Mouse (Mus musculus) gastrocnemius, postnatal 10 days (tissue): ENCODE measurements around the gene Ifna15. TPM values are rescaled to one million over a fixed set of nuclear protein-coding genes. Genes with fewer than 3 reads are reported as not detected.
"Not testable (repeated sequence)": the region's sequence is repeated elsewhere in the genome, so short reads cannot be mapped to it uniquely, and the experiment has no call there.

Source experiments
- DNase-seq: peaks from one replicate; pipeline ENCODE4 v3.0.0; 2021; ENCODE audit warnings: mixed read lengths
- long read RNA-seq, 2 experiments: library from polyadenylated mRNA; stranded (forward); transcript quantifications; one replicate each; pipeline ENCODE4 v2.0.0; 2021
- total RNA-seq, 2 experiments: library from RNA; stranded (reverse); gene quantifications; 2 replicates each; pipeline ENCODE4 v1.2.3; 2021

The Ifna15 gene
- total RNA-seq, result not detected
- long read RNA-seq, experiment 1, result 0 reads
- long read RNA-seq, experiment 2, result 0 reads

- DNase-seq, result not testable (repeated sequence)
Observed at GRCm38 (mm10) chr4:88558145-88558544, at the start of gene Ifna15. Gene Ifna15 (minus strand): TSS chr4:88558245.

- no peak for DNase-seq
Observed at GRCm38 (mm10) chr4:88603276-88603675, 45.2 kb upstream of the Ifna15 start, which contains the start of gene Ifna12. Gene Ifna12 (minus strand): TSS chr4:88603376.

GRCm38 (mm10) chr4:88592285-88592684 lies 34.2 kb upstream of the Ifna15 start, which contains the start of gene Ifna9:
Gene Ifna9 (minus strand): TSS chr4:88592385.
- DNase-seq, result no peak

GRCm38 (mm10) chr4:88571698-88572097 lies 13.7 kb upstream of the Ifna15 start, which contains the start of gene Ifna14:
Gene Ifna14 (minus strand): TSS chr4:88571798.
- DNase-seq, result no peak

GRCm38 (mm10) chr4:88561791-88562190 lies 3.7 kb upstream of the Ifna15 start:
- DNase-seq, result no peak

GRCm38 (mm10) chr4:88550161-88550945 lies 7.7 kb downstream of the Ifna15 start:
- peak; percentile 73 for DNase-seq

GRCm38 (mm10) chr4:88547986-88548385 lies 10.1 kb downstream of the Ifna15 start:
- no peak for DNase-seq

- no peak for DNase-seq
Observed at GRCm38 (mm10) chr4:88543649-88544234, 14.3 kb downstream of the Ifna15 start.

- no peak for DNase-seq
Observed at GRCm38 (mm10) chr4:88537328-88537727, 20.7 kb downstream of the Ifna15 start.

- peak; percentile 12 for DNase-seq
Observed at GRCm38 (mm10) chr4:88536640-88537039, 21.4 kb downstream of the Ifna15 start.

- DNase-seq, result no peak
Observed at GRCm38 (mm10) chr4:88535742-88536141, 22.3 kb downstream of the Ifna15 start.

- no peak for DNase-seq
Observed at GRCm38 (mm10) chr4:88534903-88535302, 23.1 kb downstream of the Ifna15 start.

GRCm38 (mm10) chr4:88533499-88533898 lies 24.5 kb downstream of the Ifna15 start:
- no peak for DNase-seq

- DNase-seq, result no peak
Observed at GRCm38 (mm10) chr4:88530892-88531291, 27.2 kb downstream of the Ifna15 start.

- no peak for DNase-seq
Observed at GRCm38 (mm10) chr4:88530271-88530670, 27.8 kb downstream of the Ifna15 start.

- no peak for DNase-seq
Observed at GRCm38 (mm10) chr4:88526379-88527049, 31.5 kb downstream of the Ifna15 start.

- DNase-seq, result no peak
Observed at GRCm38 (mm10) chr4:88525393-88525792, 32.7 kb downstream of the Ifna15 start.

GRCm38 (mm10) chr4:88523241-88523640 lies 34.8 kb downstream of the Ifna15 start:
- DNase-seq, result peak; percentile 6

GRCm38 (mm10) chr4:88522674-88523073 lies 35.4 kb downstream of the Ifna15 start, which contains the start of gene Ifnb1:
Gene Ifnb1 (minus strand): TSS chr4:88522774.
- no peak for DNase-seq

GRCm38 (mm10) chr4:88517957-88518356 lies 40.1 kb downstream of the Ifna15 start:
- no peak for DNase-seq

- no peak for DNase-seq
Observed at GRCm38 (mm10) chr4:88515711-88516211, 42.3 kb downstream of the Ifna15 start.

GRCm38 (mm10) chr4:88515250-88515649 lies 42.8 kb downstream of the Ifna15 start:
- no peak for DNase-seq

- peak; percentile 44 for DNase-seq
Observed at GRCm38 (mm10) chr4:88514403-88514802, 43.6 kb downstream of the Ifna15 start.
